Mouse (Mus musculus) liver, postnatal 0 days (tissue): ENCODE data around the gene Atox1.

Source experiments
- CTCF ChIP-seq: sonication (generic); IDR thresholded peaks from 2 replicates; pipeline ENCODE4 v1.5.1; 2016; ENCODE audit warnings: antibody characterized with exemption, low read depth
- EP300 ChIP-seq: IDR thresholded peaks from 2 replicates; pipeline ENCODE4 v1.6.1; 2016; ENCODE audit warnings: antibody characterized with exemption, low read depth, mild to moderate bottlenecking

GRCm38 (mm10) chr11:55407133-55407532, 53.9 kb downstream of the Atox1 start:
- TF ChIP-seq CTCF (no peak), EP300 (no peak)
